Mouse (Mus musculus) embryonic facial prominence, embryonic 11.5 days (tissue): ENCODE measurements around the gene Aqp2. TPM values are rescaled to one million over a fixed set of nuclear protein-coding genes. Genes with fewer than 3 reads are reported as not detected.

Experiments
- ATAC-seq: fragments of 200-750 bp; cut with Nextera tagmentation; replicated peaks from 2 replicates; pipeline ENCODE4 v1.8.0; 2017; ENCODE audit warnings: low read depth; ENCODE audit not compliant: insufficient number of reproducible peaks, low FRiP score, low TSS enrichment
- DNase-seq: peaks from one replicate; pipeline ENCODE4 v3.0.0-alpha.2; 2015; ENCODE audit warnings: low spot score
- H3K27ac ChIP-seq: fragments of 300-500 bp; sonication (generic); replicated peaks from 2 replicates; pipeline ENCODE4 v1.5.1; 2014; ENCODE audit warnings: mild to moderate bottlenecking, low read depth, low read length, control low read depth
- H3K27me3 ChIP-seq: fragments of 300-500 bp; sonication (generic); 2 replicates; pipeline ENCODE4 v1.6.1; 2014; ENCODE audit warnings: mild to moderate bottlenecking, low read length, moderate library complexity, mixed read lengths; ENCODE audit not compliant: control insufficient read depth, insufficient read depth
- H3K36me3 ChIP-seq: fragments of 300-500 bp; sonication (generic); replicated peaks from 2 replicates; pipeline ENCODE4 v1.6.1; 2014; ENCODE audit warnings: low read depth, mild to moderate bottlenecking, low read length, moderate library complexity, mixed read lengths; ENCODE audit not compliant: control insufficient read depth, insufficient read depth
- H3K4me1 ChIP-seq: fragments of 300-500 bp; sonication (generic); 2 replicates; pipeline ENCODE4 v1.6.1; 2014; ENCODE audit warnings: low read length, mixed read lengths; ENCODE audit not compliant: control insufficient read depth, insufficient read depth
- H3K4me2 ChIP-seq: fragments of 300-500 bp; sonication (generic); 2 replicates; pipeline ENCODE4 v1.6.1; 2014; ENCODE audit warnings: low read depth, mild to moderate bottlenecking, control low read depth, low read length, moderate library complexity
- H3K4me3 ChIP-seq: fragments of 300-500 bp; sonication (generic); 2 replicates; pipeline ENCODE4 v1.5.1; 2014; ENCODE audit warnings: low read depth, low read length, control low read depth
- H3K9ac ChIP-seq: fragments of 300-500 bp; sonication (generic); replicated peaks from 2 replicates; pipeline ENCODE4 v1.6.1; 2014; ENCODE audit warnings: mild to moderate bottlenecking, control low read depth, low read length
- H3K9me3 ChIP-seq: fragments of 300-500 bp; sonication (generic); replicated peaks from 2 replicates; pipeline ENCODE4 v1.6.1; 2016; ENCODE audit warnings: mild to moderate bottlenecking, low read length, inconsistent platforms, mixed read lengths; ENCODE audit not compliant: control insufficient read depth
- WGBS: fragments of 180-500 bp; shearing (Covaris S2); extraction: QIAGEN DNeasy Blood & Tissue Kit; methylation state at CpG from one replicate; pipeline ENCODE4 v1.1.7; 2014; 5-methylcytosine and 5-hydroxymethylcytosine counted together
- polyA plus RNA-seq: library from polyadenylated mRNA; unstranded; fragments of >200 nt; fragmentation: Nextera tagmentation; extraction: Ambion mirVana; gene quantifications from 2 replicates; pipeline ENCODE4 v1.2.1, GENCODE M21; 2014

Aqp2 gene
- polyA plus RNA-seq, 1 experiment from 2014 or later, result not detected

GRCm38 (mm10) chr15:99614273-99614672 is 35.4 kb downstream of the Aqp2 start:
- Histone ChIP-seq H3K9me3 (no peaks in the 10 kb centered on the region), H3K4me1 (no peaks in the 10 kb centered on the region; the same call in 1 of the 2 replicates), H3K4me3 (no peak overlapping the region), H3K27ac (no peak overlapping the region), H3K36me3 (no peaks in the 10 kb centered on the region), H3K9ac (no peak overlapping the region), H3K4me2 (no peak overlapping the region), H3K27me3 (peaks cover 2% of the 10 kb centered on the region; the same call in 1 of the 2 replicates)
- DNase-seq (no peak), ATAC-seq (no peak)
- WGBS, result 72% methylated on average over 13 of the region's 13 CpGs

DNA sequence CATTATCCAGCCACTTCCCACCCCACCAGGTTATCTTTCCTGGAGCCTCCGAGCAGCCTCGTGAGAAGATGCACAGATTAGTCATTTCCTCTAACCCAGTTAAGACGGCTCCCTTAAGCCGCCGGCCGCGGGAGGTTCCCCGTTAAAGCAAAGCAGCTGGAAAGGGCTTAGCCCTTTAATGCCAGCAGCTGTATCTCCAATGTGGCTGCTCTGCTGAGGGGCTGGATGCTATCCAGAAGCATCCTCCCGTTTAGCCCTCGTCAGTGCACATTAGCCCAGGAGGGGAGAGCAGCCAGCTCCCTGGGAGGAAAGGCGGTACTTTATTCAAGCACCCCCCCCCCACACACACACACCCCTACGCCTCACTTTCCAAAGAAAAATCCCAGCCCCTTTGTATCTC is 35.9 kb downstream of the Aqp2 start:
- Histone ChIP-seq H3K4me3 (no peak overlapping the region), H3K27me3 (peaks cover 2% of the 10 kb centered on the region; the same call in 1 of the 2 replicates), H3K9ac (no peak overlapping the region), H3K9me3 (no peaks in the 10 kb centered on the region), H3K4me2 (no peak overlapping the region), H3K27ac (no peak overlapping the region), H3K36me3 (no peaks in the 10 kb centered on the region), H3K4me1 (no peaks in the 10 kb centered on the region; the same call in 1 of the 2 replicates)
- WGBS, result 9% methylated on average over 12 of the region's 12 CpGs
- 0 out of 2 replicates have a peak, but pooled peaks have one; percentile 9 for ATAC-seq
- DNase-seq, result peak; percentile 53

DNA sequence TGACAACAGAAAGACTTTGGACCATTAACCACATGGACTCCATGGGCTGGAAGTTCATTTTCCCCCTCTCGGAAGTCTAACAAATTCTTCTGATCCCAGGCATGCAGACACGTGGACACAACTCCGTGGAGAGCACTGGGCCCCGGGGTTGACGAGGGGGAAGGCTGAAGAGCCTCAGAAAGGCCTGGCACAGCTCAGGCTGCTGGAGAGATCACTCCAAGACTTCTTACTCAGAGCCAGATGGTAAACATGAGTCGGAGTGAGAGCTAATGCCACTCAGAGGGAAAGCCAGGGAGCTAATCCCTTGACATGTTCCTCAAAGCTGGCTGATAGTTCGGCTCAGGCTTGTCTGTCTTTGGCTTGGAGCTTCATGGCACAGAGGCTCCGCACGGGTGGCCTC is 36.4 kb downstream of the Aqp2 start:
- H3K27ac ChIP-seq, result no peak overlapping the region
- peak; percentile 38 for DNase-seq
- H3K4me1 ChIP-seq, result no peaks in the 10 kb centered on the region; the same call in 1 of the 2 replicates
- WGBS, result 47% methylated on average over 9 of the region's 9 CpGs
- H3K27me3 ChIP-seq, result peaks cover 2% of the 10 kb centered on the region; the same call in 1 of the 2 replicates
- H3K9ac ChIP-seq, result no peak overlapping the region
- no peaks in the 10 kb centered on the region for H3K9me3 ChIP-seq
- no peak overlapping the region for H3K4me2 ChIP-seq
- ATAC-seq, result no peak
- H3K4me3 ChIP-seq, result no peak overlapping the region
- H3K36me3 ChIP-seq, result no peaks in the 10 kb centered on the region

- peaks cover 4% of the 10 kb centered on the region for H3K36me3 ChIP-seq
- no peak for ATAC-seq
- H3K9me3 ChIP-seq, result no peaks in the 10 kb centered on the region
- WGBS, result 91% methylated on average over 3 of the region's 3 CpGs
- no peak for DNase-seq
- H3K27ac ChIP-seq, result no peak overlapping the region
- H3K27me3 ChIP-seq, result peaks cover 2% of the 10 kb centered on the region; the same call in 1 of the 2 replicates
- H3K4me3 ChIP-seq, result no peak overlapping the region
- no peak overlapping the region for H3K4me2 ChIP-seq
- H3K4me1 ChIP-seq, result no peaks in the 10 kb centered on the region
- H3K9ac ChIP-seq, result no peak overlapping the region
Observed at GRCm38 (mm10) chr15:99618595-99618994, 39.7 kb downstream of the Aqp2 start.

GRCm38 (mm10) chr15:99619821-99620220 is 41.0 kb downstream of the Aqp2 start:
- H3K4me3 ChIP-seq, result no peak overlapping the region
- H3K36me3 ChIP-seq, result peaks cover 5% of the 10 kb centered on the region
- ATAC-seq (no peak), DNase-seq (no peak)
- no peaks in the 10 kb centered on the region for H3K9me3 ChIP-seq
- no peaks in the 10 kb centered on the region for H3K4me1 ChIP-seq
- no peak overlapping the region for H3K4me2 ChIP-seq
- H3K27ac ChIP-seq, result no peak overlapping the region
- 89% methylated on average over 4 of the region's 4 CpGs for WGBS
- peaks cover under 1% of the 10 kb centered on the region; the same call in 1 of the 2 replicates for H3K27me3 ChIP-seq
- no peak overlapping the region for H3K9ac ChIP-seq

- no peak for ATAC-seq
- Histone ChIP-seq H3K4me1 (no peaks in the 10 kb centered on the region), H3K27ac (no peak overlapping the region), H3K4me3 (no peak overlapping the region), H3K36me3 (peaks cover 11% of the 10 kb centered on the region), H3K9ac (no peak overlapping the region), H3K4me2 (no peak overlapping the region), H3K27me3 (no peaks in the 10 kb centered on the region), H3K9me3 (no peaks in the 10 kb centered on the region)
- no peak for DNase-seq
- WGBS, result 93% methylated on average over 11 of the region's 11 CpGs
Observed at GRCm38 (mm10) chr15:99622063-99622462, 43.2 kb downstream of the Aqp2 start.

DNA sequence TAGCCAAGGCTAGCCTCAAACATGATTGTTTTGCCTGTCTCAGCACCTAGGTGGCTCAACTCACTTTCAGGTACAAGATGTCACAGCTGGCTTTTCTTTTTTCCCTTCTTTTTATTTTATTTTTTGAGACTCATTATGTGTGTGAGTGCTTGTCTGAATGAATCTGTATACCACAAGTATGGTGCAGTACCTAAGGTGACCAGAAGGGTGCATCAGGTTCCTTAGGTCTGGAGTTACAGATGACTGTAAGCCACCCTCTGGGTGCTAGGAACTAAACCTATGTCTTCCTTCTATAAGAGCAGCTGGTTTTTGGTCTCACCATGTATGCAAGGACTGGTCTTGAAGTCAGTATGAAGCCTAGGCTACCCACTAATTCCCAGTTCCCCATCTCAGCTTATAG is 52.8 kb downstream of the Aqp2 start:
- DNase-seq, result no peak
- H3K4me1 ChIP-seq, result no peaks in the 10 kb centered on the region
- no peak for ATAC-seq
- H3K36me3 ChIP-seq, result peaks cover 36% of the 10 kb centered on the region
- H3K9ac ChIP-seq, result no peak overlapping the region
- no peaks in the 10 kb centered on the region for H3K9me3 ChIP-seq
- H3K27me3 ChIP-seq, result no peaks in the 10 kb centered on the region
- H3K27ac ChIP-seq, result no peak overlapping the region
- H3K4me2 ChIP-seq, result no peak overlapping the region
- no peak overlapping the region for H3K4me3 ChIP-seq
